Mouse (Mus musculus): Measurements from ENCODE around the gene Med27. TPM values are rescaled to one million over a fixed set of nuclear protein-coding genes. Genes with fewer than 3 reads are reported as not detected.

Gene Med27
- polyA plus RNA-seq, 1 experiment from 2014 or later = 37.1 TPM

- DNase-seq (ENCODE audit: low read depth, low spot score) (no peak), ATAC-seq (no peak)
- POLR2A ChIA-PET = no interaction called here
- no peaks in the 10 kb centered on the region for H3K27me3 ChIP-seq
- in situ Hi-C loops (cut with MboI; ENCODE audit: low pct_unique_long_range_greater_than_20kb) = no loop called here
- TF ChIP-seq CTCF (IDR thresholded peaks at IDR 0.05) = no peak
- CTCF ChIA-PET = interaction anchor here (1.9 kb wide), 1 partner anchor 20 kb away, joined by 6 read pairs; no protein-coding TSS in a partner anchor
These were observed 121.9 kb downstream of the Med27 start for GRCm38 (mm10) chr2:29468517-29468936.

GRCm38 (mm10) chr2:29472952-29473437 lies 126.4 kb downstream of the Med27 start:
- CTCF ChIA-PET = interaction anchor here (1.2 kb wide), 1 partner anchor 13 kb away, joined by 3 read pairs; no protein-coding TSS in a partner anchor
- no peak for TF ChIP-seq CTCF (IDR thresholded peaks at IDR 0.05)
- in situ Hi-C loops (cut with MboI; ENCODE audit: low pct_unique_long_range_greater_than_20kb) = no loop called here
- POLR2A ChIA-PET = no interaction called here
- H3K27me3 ChIP-seq = no peaks in the 10 kb centered on the region
- ATAC-seq (no peak), DNase-seq (ENCODE audit: low read depth, low spot score) (no peak)

GRCm38 (mm10) chr2:29473907-29474306 lies 127.3 kb downstream of the Med27 start:
- no peak for ATAC-seq
- in situ Hi-C loops (cut with MboI; ENCODE audit: low pct_unique_long_range_greater_than_20kb) = no loop called here
- DNase-seq (ENCODE audit: low read depth, low spot score) = no peak
- CTCF ChIA-PET = interaction anchor here (1.2 kb wide), 1 partner anchor 12 kb away, joined by 3 read pairs; no protein-coding TSS in a partner anchor
- no peak for TF ChIP-seq CTCF (IDR thresholded peaks at IDR 0.05)
- H3K27me3 ChIP-seq = no peaks in the 10 kb centered on the region
- POLR2A ChIA-PET = no interaction called here

GRCm38 (mm10) chr2:29476702-29477101 lies 130.1 kb downstream of the Med27 start:
- ChIA-PET POLR2A (interaction anchor here (0.6 kb wide), 1 partner anchor 19 kb away, joined by 3 read pairs; no protein-coding TSS in a partner anchor), CTCF (no interaction called here)
- in situ Hi-C loops (cut with MboI; ENCODE audit: low pct_unique_long_range_greater_than_20kb) = no loop called here
- H3K27me3 ChIP-seq = no peaks in the 10 kb centered on the region
- no peak for DNase-seq (ENCODE audit: low read depth, low spot score)
- no peak for ATAC-seq
- TF ChIP-seq CTCF (IDR thresholded peaks at IDR 0.05) = no peak

- no peaks in the 10 kb centered on the region for H3K27me3 ChIP-seq
- no peak for DNase-seq (ENCODE audit: low read depth, low spot score)
- no peak for ATAC-seq
- in situ Hi-C loops (cut with MboI; ENCODE audit: low pct_unique_long_range_greater_than_20kb) = no loop called here
- ChIA-PET POLR2A (no interaction called here), CTCF (interaction anchor here (1.8 kb wide), 1 partner anchor 11 kb away, joined by 6 read pairs; no protein-coding TSS in a partner anchor)
- no peak for TF ChIP-seq CTCF (IDR thresholded peaks at IDR 0.05)
These were observed 135.2 kb downstream of the Med27 start for GRCm38 (mm10) chr2:29481856-29482255.

GRCm38 (mm10) chr2:29482979-29483718 lies 136.5 kb downstream of the Med27 start:
- in situ Hi-C loops (cut with MboI; ENCODE audit: low pct_unique_long_range_greater_than_20kb) = no loop called here
- ChIA-PET POLR2A (no interaction called here), CTCF (interaction anchor here (1.8 kb wide), 1 partner anchor 12 kb away, joined by 6 read pairs; no protein-coding TSS in a partner anchor)
- DNase-seq (ENCODE audit: low read depth, low spot score) (no peak), ATAC-seq (no peak)
- TF ChIP-seq CTCF (IDR thresholded peaks at IDR 0.05) = no peak
- H3K27me3 ChIP-seq = no peaks in the 10 kb centered on the region

- in situ Hi-C loops (cut with MboI; ENCODE audit: low pct_unique_long_range_greater_than_20kb) = no loop called here
- no peak for ATAC-seq
- no peaks in the 10 kb centered on the region for H3K27me3 ChIP-seq
- DNase-seq (ENCODE audit: low read depth, low spot score) = no peak
- ChIA-PET POLR2A (no interaction called here), CTCF (interaction anchor here (1.0 kb wide), 1 partner anchor 12 kb away, joined by 3 read pairs; no protein-coding TSS in a partner anchor)
- TF ChIP-seq CTCF (IDR thresholded peaks at IDR 0.05) = no peak
These were observed 138.9 kb downstream of the Med27 start for GRCm38 (mm10) chr2:29485519-29485918.

- no peak for ATAC-seq
- in situ Hi-C loops (cut with MboI; ENCODE audit: low pct_unique_long_range_greater_than_20kb) = no loop called here
- no peak for DNase-seq (ENCODE audit: low read depth, low spot score)
- ChIA-PET POLR2A (no interaction called here), CTCF (interaction anchor here (1.0 kb wide), 1 partner anchor 13 kb away, joined by 3 read pairs; no protein-coding TSS in a partner anchor)
- H3K27me3 ChIP-seq = no peaks in the 10 kb centered on the region
- TF ChIP-seq CTCF (IDR thresholded peaks at IDR 0.05) = no peak
These were observed 139.9 kb downstream of the Med27 start for GRCm38 (mm10) chr2:29486491-29486890.

GRCm38 (mm10) chr2:29487652-29488051 lies 141.0 kb downstream of the Med27 start:
- no peaks in the 10 kb centered on the region for H3K27me3 ChIP-seq
- CTCF ChIA-PET = no interaction called here
- no peak for TF ChIP-seq CTCF (IDR thresholded peaks at IDR 0.05)
- POLR2A ChIA-PET = no interaction called here
- ATAC-seq (no peak), DNase-seq (ENCODE audit: low read depth, low spot score) (no peak)
- in situ Hi-C loops (cut with MboI; ENCODE audit: low pct_unique_long_range_greater_than_20kb) = no loop called here

- ChIA-PET CTCF (interaction anchor here (1.5 kb wide), 1 partner anchor 66 kb away, joined by 5 read pairs; no protein-coding TSS in a partner anchor), POLR2A (no interaction called here)
- in situ Hi-C loops (cut with MboI; ENCODE audit: low pct_unique_long_range_greater_than_20kb) = no loop called here
- no peak for ATAC-seq
- H3K27me3 ChIP-seq = no peaks in the 10 kb centered on the region
- no peak for TF ChIP-seq CTCF (IDR thresholded peaks at IDR 0.05)
- no peak for DNase-seq (ENCODE audit: low read depth, low spot score)
These were observed 142.0 kb downstream of the Med27 start for GRCm38 (mm10) chr2:29488379-29489236.
